Mouse (Mus musculus) myocyte (in vitro differentiated cells): ENCODE measurements around the gene Pde8a.

ENCODE experiments used
- POLR2A ChIP-seq: IDR thresholded peaks from one replicate; pipeline ENCODE4 v1.6.1; 2011; ENCODE audit warnings: low read depth, mild to moderate bottlenecking, control low read depth, moderate library complexity; ENCODE audit not compliant: insufficient read length
- USF1 ChIP-seq: IDR thresholded peaks from one replicate; pipeline ENCODE4 v1.6.1; 2011; ENCODE audit warnings: low read depth, mild to moderate bottlenecking, control low read depth, moderate library complexity

GRCm38 (mm10) chr7:81372337-81372920 lies 159.0 kb downstream of the Pde8a start:
- TF ChIP-seq POLR2A (no peak), USF1 (no peak)
